29 mouse cellular contexts compared by ENCODE assay signal in genomic region chr1:179026614-179027013, GRCm38 (mm10).
DNase-seq lines count a peak whose midpoint lies in the region; ATAC-seq and TF ChIP-seq lines count a peak whose summit lies in the region.
"Had no signal": no experiment of that assay in that cellular context is flagged by ENCODE, and none has a peak within 500 bp of the region (broad histone marks: within the 10 kb centered on the region; RNA-seq: fewer than 3 reads in every experiment).

No protein-coding gene starts in this region.

- no peak for ATAC-seq in heart, embryonic 11.5 days (replicated peaks; ENCODE audit: insufficient number of reproducible peaks, low FRiP score, low TSS enrichment)
- ATAC-seq in midbrain, embryonic 11.5 days (ENCODE audit: low FRiP score): no peak
- no peak for ATAC-seq in midbrain, postnatal 0 days (ENCODE audit: low FRiP score)
- ATAC-seq in granulocyte monocyte progenitor cell, adult 5-6 weeks (replicated peaks; ENCODE audit: poor library complexity, severe bottlenecking): peak; percentile 71
- ATAC-seq in intestine, postnatal 0 days: no peak
- ATAC-seq: hindbrain, postnatal 0 days; intestine, embryonic 16.5 days; Patski had no signal

- H3K36me3 ChIP-seq in heart, embryonic 11.5 days (ENCODE audit: control insufficient read depth, insufficient read depth, low read length): no peaks in the 10 kb centered on the region
- H3K36me3 ChIP-seq in midbrain, embryonic 11.5 days (ENCODE audit: control insufficient read depth, insufficient read depth, low read length): no peaks in the 10 kb centered on the region
- H3K36me3 ChIP-seq in midbrain, postnatal 0 days (ENCODE audit: insufficient read depth, low read length): no peaks in the 10 kb centered on the region
- no peaks in the 10 kb centered on the region for H3K36me3 ChIP-seq in intestine, postnatal 0 days (ENCODE audit: control insufficient read depth, insufficient read depth)
- H3K36me3 ChIP-seq: embryonic facial prominence, embryonic 15.5 days; forebrain, embryonic 10.5 days; G1E; hindbrain, embryonic 10.5 days; limb, embryonic 15.5 days; midbrain, embryonic 10.5 days; neural tube, embryonic 15.5 days; stomach, embryonic 15.5 days had no signal

- DNase-seq in heart, adult 11 months: peak; percentile 45
- DNase-seq in midbrain, embryonic 11.5 days (ENCODE audit: low spot score, missing footprints): peak; percentile 56
- DNase-seq in midbrain, postnatal 0 days (ENCODE audit: low spot score): no peak
- DNase-seq in right cerebral cortex, postnatal 10 days (ENCODE audit: low spot score in 2 of 2): peak; percentile 39 to 64
- no peak for DNase-seq in kidney, postnatal 4 days
- DNase-seq: adrenal gland, postnatal 36 days; cerebellum, adult 11 months; cerebellum, adult 9-11 months; gastrocnemius, postnatal 36 days; kidney, postnatal 25 days; lung, postnatal 4 days; thymus, adult 18-20 months; thymus, postnatal 4 days had no signal

- H3K4me3 ChIP-seq in heart, embryonic 11.5 days (ENCODE audit: low read depth, low read length): no peak overlapping the region
- H3K4me3 ChIP-seq in midbrain, embryonic 11.5 days (ENCODE audit: low read depth, low read length): no peak overlapping the region
- no peak overlapping the region for H3K4me3 ChIP-seq in midbrain, postnatal 0 days (ENCODE audit: low read depth, low read length)
- no peak overlapping the region for H3K4me3 ChIP-seq in intestine, postnatal 0 days (ENCODE audit: low read depth, low read length)
- H3K4me3 ChIP-seq: embryonic facial prominence, embryonic 15.5 days; forebrain, embryonic 10.5 days; hindbrain, embryonic 10.5 days; limb, embryonic 15.5 days; midbrain, embryonic 10.5 days; neural tube, embryonic 15.5 days; stomach, embryonic 15.5 days had no signal

- no peak overlapping the region for H3K27ac ChIP-seq in heart, embryonic 11.5 days (ENCODE audit: low read depth, low read length)
- no peak overlapping the region for H3K27ac ChIP-seq in midbrain, embryonic 11.5 days (ENCODE audit: low read depth, low read length)
- no peak overlapping the region for H3K27ac ChIP-seq in midbrain, postnatal 0 days (ENCODE audit: low read depth, low read length)
- H3K27ac ChIP-seq in intestine, postnatal 0 days (ENCODE audit: low read depth, low read length): no peak overlapping the region
- H3K27ac ChIP-seq: embryonic facial prominence, embryonic 15.5 days; forebrain, embryonic 10.5 days; hindbrain, embryonic 10.5 days; hindbrain, postnatal 0 days; limb, embryonic 15.5 days; liver, embryonic 14.5 days; midbrain, embryonic 10.5 days; neural tube, embryonic 15.5 days; stomach, embryonic 15.5 days had no signal

- H3K9ac ChIP-seq in heart, embryonic 11.5 days (ENCODE audit: low read depth, low read length): no peak overlapping the region
- H3K9ac ChIP-seq in midbrain, embryonic 11.5 days (ENCODE audit: low read length): no peak overlapping the region
- no peak overlapping the region for H3K9ac ChIP-seq in midbrain, postnatal 0 days (replicated peaks; ENCODE audit: low read length, poor library complexity, severe bottlenecking)
- H3K9ac ChIP-seq in intestine, postnatal 0 days (ENCODE audit: low read depth, low read length): no peak overlapping the region
- H3K9ac ChIP-seq: embryonic facial prominence, embryonic 15.5 days; limb, embryonic 15.5 days; liver, embryonic 14.5 days; neural tube, embryonic 15.5 days; stomach, embryonic 15.5 days had no signal

- no peaks in the 10 kb centered on the region for H3K9me3 ChIP-seq in heart, embryonic 11.5 days (replicated peaks; ENCODE audit: control insufficient read depth, low read length)
- H3K9me3 ChIP-seq in midbrain, embryonic 11.5 days (ENCODE audit: control insufficient read depth, low read length): no peaks in the 10 kb centered on the region
- no peaks in the 10 kb centered on the region for H3K9me3 ChIP-seq in midbrain, postnatal 0 days (ENCODE audit: low read length)
- no peaks in the 10 kb centered on the region for H3K9me3 ChIP-seq in intestine, postnatal 0 days (ENCODE audit: control insufficient read depth)
- H3K9me3 ChIP-seq: embryonic facial prominence, embryonic 15.5 days; forebrain, embryonic 10.5 days; G1E; hindbrain, embryonic 10.5 days; limb, embryonic 15.5 days; midbrain, embryonic 10.5 days; neural tube, embryonic 15.5 days; stomach, embryonic 15.5 days had no signal

- no peak overlapping the region for H3K4me2 ChIP-seq in heart, embryonic 11.5 days
- no peak overlapping the region for H3K4me2 ChIP-seq in midbrain, embryonic 11.5 days
- no peak overlapping the region for H3K4me2 ChIP-seq in midbrain, postnatal 0 days (ENCODE audit: low read depth, low read length, poor library complexity, severe bottlenecking)
- H3K4me2 ChIP-seq in intestine, postnatal 0 days (replicated peaks; ENCODE audit: low read depth): no peak overlapping the region
- H3K4me2 ChIP-seq: embryonic facial prominence, embryonic 15.5 days; limb, embryonic 15.5 days; neural tube, embryonic 15.5 days; stomach, embryonic 15.5 days had no signal

- 84% methylated on average over 4 of the region's 4 CpGs for WGBS in heart, embryonic 11.5 days (ENCODE audit: insufficient replicate concordance)
- WGBS in midbrain, embryonic 11.5 days: 81% methylated on average over 4 of the region's 4 CpGs
- WGBS in midbrain, postnatal 0 days: 83% methylated on average over 4 of the region's 4 CpGs
- WGBS in intestine, postnatal 0 days: 89% methylated on average over 4 of the region's 4 CpGs

- no peaks in the 10 kb centered on the region for H3K27me3 ChIP-seq in heart, embryonic 11.5 days (ENCODE audit: control insufficient read depth, insufficient read depth, low read length)
- H3K27me3 ChIP-seq in midbrain, embryonic 11.5 days (ENCODE audit: control insufficient read depth, insufficient read depth, low read length): no peaks in the 10 kb centered on the region
- no peaks in the 10 kb centered on the region for H3K27me3 ChIP-seq in midbrain, postnatal 0 days (ENCODE audit: insufficient read depth, low read length)
- H3K27me3 ChIP-seq in intestine, postnatal 0 days (replicated peaks; ENCODE audit: control insufficient read depth, insufficient read depth, low read length): no peaks in the 10 kb centered on the region
- H3K27me3 ChIP-seq: CH12.LX; embryonic facial prominence, embryonic 15.5 days; limb, embryonic 15.5 days; neural tube, embryonic 15.5 days; Patski; stomach, embryonic 15.5 days had no signal

- H3K4me1 ChIP-seq in heart, embryonic 11.5 days (ENCODE audit: control insufficient read depth, insufficient read depth, low read length): no peaks in the 10 kb centered on the region
- H3K4me1 ChIP-seq in midbrain, embryonic 11.5 days (ENCODE audit: control insufficient read depth, insufficient read depth, low read length): no peaks in the 10 kb centered on the region
- H3K4me1 ChIP-seq in midbrain, postnatal 0 days (ENCODE audit: insufficient read depth, low read length): no peaks in the 10 kb centered on the region
- H3K4me1 ChIP-seq in intestine, postnatal 0 days (replicated peaks; ENCODE audit: control insufficient read depth, insufficient read depth, low read length): no peaks in the 10 kb centered on the region
- H3K4me1 ChIP-seq: embryonic facial prominence, embryonic 15.5 days; neural tube, embryonic 15.5 days; stomach, embryonic 15.5 days had no signal

- TF ChIP-seq CTCF in midbrain, postnatal 0 days (IDR thresholded peaks at IDR 0.05): no peak
- TF ChIP-seq CTCF in intestine, postnatal 0 days (IDR thresholded peaks at IDR 0.05; ENCODE audit: low read depth): no peak

Comparison
In these comparisons a context has a peak if more than half of its experiments do, and no peak if none do; other contexts are left out.
1. DNase-seq: peak in heart, adult 11 months (single experiment), midbrain, embryonic 11.5 days (single experiment) and right cerebral cortex, postnatal 10 days (2 of 2); none in midbrain, postnatal 0 days (single experiment) and kidney, postnatal 4 days (0 of 2).